Mouse (Mus musculus): ENCODE measurements around the gene Mxd3. TPM values are rescaled to one million over a fixed set of nuclear protein-coding genes. Genes with fewer than 3 reads are reported as not detected.

The Mxd3 gene
- total RNA-seq, 2 experiments from 2014 or later = 1.5 to 3.4 TPM

GRCm38 (mm10) chr13:55335701-55336100 is 6.1 kb upstream of the Mxd3 start:
- no peak for DNase-seq (ENCODE audit: low spot score in 2 of 2)

GRCm38 (mm10) chr13:55332331-55332730 is 2.7 kb upstream of the Mxd3 start:
- DNase-seq (ENCODE audit: low spot score in 2 of 2) = no peak

GRCm38 (mm10) chr13:55330567-55331400 is 1.2 kb upstream of the Mxd3 start:
- DNase-seq (ENCODE audit: low spot score in 2 of 2) = no peak

- peak in 1 of 2 experiments; percentile 33 for DNase-seq (ENCODE audit: low spot score in 2 of 2)
Observed at GRCm38 (mm10) chr13:55329109-55329682, 427 bp downstream of the Mxd3 start.

- no peak for DNase-seq (ENCODE audit: low spot score in 2 of 2)
Observed at GRCm38 (mm10) chr13:55328641-55329040, 982 bp downstream of the Mxd3 start.

GRCm38 (mm10) chr13:55328171-55328570 is 1.5 kb downstream of the Mxd3 start:
- DNase-seq (ENCODE audit: low spot score in 2 of 2) = no peak

GRCm38 (mm10) chr13:55327633-55328032 is 2.0 kb downstream of the Mxd3 start:
- peak; percentile 93 to 95 for DNase-seq (ENCODE audit: low spot score in 2 of 2)

- DNase-seq (ENCODE audit: low spot score in 2 of 2) = no peak
Observed at GRCm38 (mm10) chr13:55327169-55327568, 2.5 kb downstream of the Mxd3 start.

- DNase-seq (ENCODE audit: low spot score in 2 of 2) = no peak
Observed at GRCm38 (mm10) chr13:55325596-55325995, 4.0 kb downstream of the Mxd3 start.

GRCm38 (mm10) chr13:55322130-55322825 is 7.3 kb downstream of the Mxd3 start:
- peak in 1 of 2 experiments; percentile 47 for DNase-seq (ENCODE audit: low spot score in 2 of 2)

GRCm38 (mm10) chr13:55321434-55322129 is 8.0 kb downstream of the Mxd3 start, which contains the start of gene Rab24:
TSS of gene Rab24 (minus strand) at chr13:55321946.
- peak; percentile 86 to 89 for DNase-seq (ENCODE audit: low spot score in 2 of 2)

GRCm38 (mm10) chr13:55319931-55320533 is 9.6 kb downstream of the Mxd3 start, which contains the start of gene Prelid1:
TSS of gene Prelid1 (plus strand) at chr13:55320500.
- no peak for DNase-seq (ENCODE audit: low spot score in 2 of 2)

- no peak for DNase-seq (ENCODE audit: low spot score in 2 of 2)
Observed at GRCm38 (mm10) chr13:55318351-55318750, 11.3 kb downstream of the Mxd3 start.

GRCm38 (mm10) chr13:55314891-55315412 is 14.7 kb downstream of the Mxd3 start:
- no peak for DNase-seq (ENCODE audit: low spot score in 2 of 2)

- DNase-seq (ENCODE audit: low spot score in 2 of 2) = no peak
Observed at GRCm38 (mm10) chr13:55313051-55313450, 16.6 kb downstream of the Mxd3 start.

GRCm38 (mm10) chr13:55312028-55312630 is 17.5 kb downstream of the Mxd3 start:
- peak in 1 of 2 experiments; percentile 66 for DNase-seq (ENCODE audit: low spot score in 2 of 2)

- no peak for DNase-seq (ENCODE audit: low spot score in 2 of 2)
Observed at GRCm38 (mm10) chr13:55300913-55301312, 28.7 kb downstream of the Mxd3 start.

GRCm38 (mm10) chr13:55296760-55297159 is 32.9 kb downstream of the Mxd3 start:
- DNase-seq (ENCODE audit: low spot score in 2 of 2) = no peak

- DNase-seq (ENCODE audit: low spot score in 2 of 2) = no peak
Observed at GRCm38 (mm10) chr13:55288854-55289253, 40.8 kb downstream of the Mxd3 start.

- no peak for DNase-seq (ENCODE audit: low spot score in 2 of 2)
Observed at GRCm38 (mm10) chr13:55277646-55278045, 52.0 kb downstream of the Mxd3 start.
